Mouse (Mus musculus): Measurements from ENCODE around the gene Vmn2r28. TPM values are rescaled to one million over a fixed set of nuclear protein-coding genes. Genes with fewer than 3 reads are reported as not detected.
"Not testable (repeated sequence)": the region's sequence is repeated elsewhere in the genome, so short reads cannot be mapped to it uniquely, and the experiment has no call there.

Vmn2r28 gene
- not detected for total RNA-seq (2021)
- long read RNA-seq, experiment 1: 0 reads
- long read RNA-seq, experiment 2: 0 reads

- not testable (repeated sequence) for DNase-seq
Measured at GRCm38 (mm10) chr7:5493856-5494255, at the start of gene Vmn2r28. Gene Vmn2r28, minus strand, starts transcription at chr7:5493956.

GRCm38 (mm10) chr7:5540770-5541436 lies 47.1 kb upstream of the Vmn2r28 start:
- DNase-seq: not testable (repeated sequence)

DNA sequence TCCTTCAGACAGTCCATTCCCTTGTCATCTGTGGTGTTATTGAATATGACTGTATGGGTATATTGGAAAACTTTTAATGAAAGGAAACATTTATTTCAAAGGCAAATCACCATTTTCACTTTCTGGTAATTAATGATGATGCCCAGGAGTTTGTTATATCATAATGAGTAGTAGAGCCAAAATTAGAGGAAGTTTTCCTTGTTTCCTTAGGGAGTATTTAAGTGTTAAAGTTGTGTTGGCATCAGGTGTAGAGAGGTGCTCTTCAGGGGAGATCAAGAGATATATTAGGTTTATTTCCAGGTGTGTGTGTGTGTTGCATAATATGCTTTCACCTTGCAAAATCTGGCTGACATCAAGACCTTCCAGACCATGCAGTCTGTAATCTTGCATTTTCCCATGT lies 37.1 kb downstream of the Vmn2r28 start, which contains the start of gene Vmn1r59:
Gene Vmn1r59, minus strand, starts transcription at position 101 of the 400 bp plus-strand sequence.
- DNase-seq: no peak

DNA sequence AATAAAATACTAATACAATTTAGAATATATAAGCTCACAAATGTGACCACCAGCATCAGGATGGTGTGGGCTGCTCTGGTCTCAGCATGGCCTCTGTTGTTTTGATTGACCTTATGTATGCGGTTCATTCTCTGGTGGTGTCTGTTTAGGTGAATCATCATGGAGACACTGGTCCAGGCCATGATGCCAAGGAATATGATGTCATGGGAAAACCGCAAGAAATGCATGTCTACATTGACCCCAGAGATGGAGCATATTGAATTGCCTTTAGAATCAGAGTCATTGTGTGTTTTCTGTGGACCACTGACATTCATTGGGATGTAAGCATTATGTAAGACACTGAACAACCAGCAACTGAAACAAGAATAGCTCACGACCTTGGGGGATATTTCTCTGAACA lies 39.7 kb downstream of the Vmn2r28 start:
- not testable (repeated sequence) for DNase-seq

DNA sequence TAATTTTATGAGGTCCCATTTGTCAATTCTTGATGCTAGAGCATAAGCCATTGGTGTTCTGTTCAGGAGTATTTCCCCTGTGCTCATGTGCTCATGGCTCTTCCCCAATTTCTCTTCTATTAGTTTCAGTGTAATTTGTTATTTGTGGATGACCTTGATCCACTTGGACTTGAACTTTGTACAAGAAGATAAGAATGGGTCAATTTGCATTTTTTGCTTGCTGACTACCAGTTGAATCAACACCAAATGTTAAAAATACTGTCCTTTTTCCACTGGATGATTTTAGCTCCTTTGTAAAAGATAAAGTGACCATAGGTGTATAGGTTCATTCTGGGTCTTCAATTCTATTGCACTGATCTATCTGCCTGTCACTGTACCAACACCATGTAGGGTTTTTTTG lies 45.1 kb downstream of the Vmn2r28 start:
- DNase-seq: no peak

Other genes with a start within 250 kb of the Vmn2r28 start
- not detected for gene Gm5065, start 143.4 kb downstream of the Vmn2r28 start, total RNA-seq (2021)
- gene Nlrp2, start 142.9 kb downstream of the Vmn2r28 start, total RNA-seq (2021): not detected
- gene Vmn1r58, start 80.6 kb downstream of the Vmn2r28 start, total RNA-seq (2021): not detected
- gene Vmn1r59, start 37.2 kb downstream of the Vmn2r28 start, total RNA-seq (2021): not detected
- gene Vmn1r60, start 53.4 kb upstream of the Vmn2r28 start, total RNA-seq (2021): not detected
- not detected for gene Vmn1r61, start 119.3 kb upstream of the Vmn2r28 start, total RNA-seq (2021)
- gene Vmn1r62, start 179.7 kb upstream of the Vmn2r28 start, total RNA-seq (2021): not detected

All from gastrocnemius, postnatal 10 days (tissue).